Mouse (Mus musculus): ENCODE measurements around the gene Zfp36.

GRCm38 (mm10) chr7:28370977-28371513 is 9.0 kb downstream of the Zfp36 start:
- TF ChIP-seq GATA1 (IDR thresholded peaks at IDR 0.05; ENCODE audit: borderline replicate concordance, low read length): no peak
- TF ChIP-seq FLI1 (IDR thresholded peaks at IDR 0.05; ENCODE audit: low read length): no peak
